10 mouse cellular contexts compared by ENCODE assay signal in genomic region chr6:4972808-4973207, GRCm38 (mm10).
A peak's percentile ranks its signal among the peaks of the same experiment; 100 is the strongest.
DNase-seq lines count a peak whose midpoint lies in the region; ATAC-seq and TF ChIP-seq lines count a peak whose summit lies in the region.
"Had no signal": no experiment of that assay in that cellular context is flagged by ENCODE, and none has a peak within 500 bp of the region (broad histone marks: within the 10 kb centered on the region; RNA-seq: fewer than 3 reads in every experiment).

No protein-coding gene starts in this region.

- H3K27ac ChIP-seq in kidney, adult 2 months (ENCODE audit: insufficient read depth, low read depth, low read length) = no peak overlapping the region
- H3K27ac ChIP-seq: liver, embryonic 14.5 days; stomach, embryonic 15.5 days had no signal

- TF ChIP-seq POLR2A in kidney, adult 2 months (IDR thresholded peaks at IDR 0.05; ENCODE audit: low read depth, low read length) = no peak
- TF ChIP-seq POLR2A in brain, embryonic 14.5 days (IDR thresholded peaks at IDR 0.05; ENCODE audit: borderline replicate concordance, extremely low read depth, insufficient read depth, insufficient read length, poor library complexity, severe bottlenecking) = no peak

- H3K36me3 ChIP-seq in kidney, adult 2 months (ENCODE audit: control insufficient read depth, insufficient read depth, low read length) = no peaks in the 10 kb centered on the region
- H3K36me3 ChIP-seq: stomach, embryonic 15.5 days had no signal

- no peaks in the 10 kb centered on the region for H3K27me3 ChIP-seq in kidney, adult 2 months (replicated peaks; ENCODE audit: control insufficient read depth, insufficient read depth, low read length)
- H3K27me3 ChIP-seq: stomach, embryonic 15.5 days had no signal

- no peaks in the 10 kb centered on the region for H3K4me1 ChIP-seq in kidney, adult 2 months (ENCODE audit: control insufficient read depth, insufficient read depth, low read length)
- H3K4me1 ChIP-seq: stomach, embryonic 15.5 days had no signal

- no peak for TF ChIP-seq CTCF in kidney, adult 2 months (conservative IDR thresholded peaks at IDR 0.05; ENCODE audit: insufficient read depth, insufficient read length, low read depth, low read length)
- TF ChIP-seq CTCF in brain, embryonic 14.5 days (IDR thresholded peaks at IDR 0.05; ENCODE audit: borderline replicate concordance, extremely low read depth, insufficient read depth, insufficient read length) = 0 out of 2 replicates have a peak, but pooled peaks have one; percentile 0

- DNase-seq in kidney, adult 2 months = peak; percentile 28
- DNase-seq in kidney, adult 8-10 months = no peak
- peak; percentile 71 for DNase-seq in brain, embryonic 14.5 days (ENCODE audit: low read depth)
- DNase-seq in lung, postnatal 14 days = peak; percentile 37
- DNase-seq in gastrocnemius, adult 8-10 months (ENCODE audit: low spot score in 2 of 2) = no peak
- no peak for DNase-seq in adipocyte (ENCODE audit: low spot score)
- DNase-seq in heart, postnatal 25 days (ENCODE audit: low spot score) = no peak

- WGBS in kidney, adult 2 months = 34% methylated on average over 6 of the region's 6 CpGs

- H3K4me3 ChIP-seq in kidney, adult 2 months (ENCODE audit: insufficient read depth, low read depth, low read length) = no peak overlapping the region
- H3K4me3 ChIP-seq: stomach, embryonic 15.5 days had no signal

- intact Hi-C loops in heart, postnatal 25 days (cut with DNase I) = no loop called here

- ATAC-seq in granulocyte monocyte progenitor cell, adult 5-6 weeks (replicated peaks; ENCODE audit: poor library complexity, severe bottlenecking) = peak; percentile 36; the same call in 1 of the 2 replicates

Comparison
In these comparisons a context has a peak if more than half of its experiments do, and no peak if none do; other contexts are left out.
1. DNase-seq: peak in kidney, adult 2 months (single experiment), brain, embryonic 14.5 days (single experiment) and lung, postnatal 14 days (single experiment); none in kidney, adult 8-10 months (0 of 2), gastrocnemius, adult 8-10 months (0 of 2), adipocyte (single experiment) and heart, postnatal 25 days (single experiment).